Mouse (Mus musculus) spleen, adult 2 months (tissue): ENCODE measurements around the gene Bpifa6.

ENCODE experiments used
- CTCF ChIP-seq: fragments of 200-500 bp; IDR thresholded peaks from 2 replicates; pipeline ENCODE4 v1.5.1; 2011; ENCODE audit warnings: mild to moderate bottlenecking, inconsistent platforms; ENCODE audit not compliant: insufficient read depth, insufficient read length, insufficient replicate concordance; ENCODE audit errors: extremely low read depth
- POLR2A ChIP-seq: fragments of 200-500 bp; IDR thresholded peaks from 2 replicates; pipeline ENCODE4 v1.6.1; 2011; ENCODE audit warnings: low read depth, low read length, inconsistent platforms

DNA sequence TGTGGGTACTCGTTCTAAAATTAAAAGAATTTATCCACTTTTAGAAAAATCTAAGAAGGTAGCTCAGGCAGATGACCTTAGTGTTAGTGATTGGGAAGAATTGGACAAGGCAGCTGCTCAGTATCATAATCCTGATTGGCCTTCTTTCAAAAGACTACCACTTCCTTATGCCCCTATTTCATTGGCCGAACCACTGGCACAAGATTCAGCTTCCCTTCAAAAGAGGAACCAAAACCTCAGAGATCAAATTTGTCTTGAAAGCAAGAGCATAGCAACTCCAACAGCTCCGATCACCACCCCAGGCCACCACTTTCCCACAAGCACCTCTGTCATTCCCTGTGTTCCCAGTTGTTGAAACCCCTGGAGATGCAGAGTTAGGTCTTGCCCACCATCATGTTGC, 70.0 kb downstream of the Bpifa6 start:
- no peak for TF ChIP-seq CTCF
- TF ChIP-seq POLR2A = no peak
